Mouse (Mus musculus) liver, embryonic 14.5 days (tissue): ENCODE measurements around the gene Pla2g4e. TPM values are rescaled to one million over a fixed set of nuclear protein-coding genes. Genes with fewer than 3 reads are reported as not detected.

ENCODE experiments used
- ATAC-seq: fragments of 200-750 bp; cut with Nextera tagmentation; 2 replicates; pipeline ENCODE4 v1.8.0; 2017; ENCODE audit warnings: moderate number of reproducible peaks, mild to moderate bottlenecking, moderate library complexity; ENCODE audit not compliant: insufficient read depth
- DNase-seq, 3 experiments: peaks; one replicate each; pipeline ENCODE4 v3.0.0-alpha.2; 2012 to 2013; ENCODE audit warnings: low read depth in 3 of 3, low spot score in 3 of 3
- H3K27ac ChIP-seq: fragments of 300-500 bp; sonication (generic); 2 replicates; pipeline ENCODE4 v1.5.1; 2014; ENCODE audit warnings: moderate library complexity, mild to moderate bottlenecking, control low read depth, inconsistent platforms
- H3K27me3 ChIP-seq: fragments of 300-500 bp; sonication (generic); 2 replicates; pipeline ENCODE4 v1.6.1; 2014; ENCODE audit warnings: mild to moderate bottlenecking, low read length, moderate library complexity; ENCODE audit not compliant: control insufficient read depth, insufficient read depth
- H3K36me3 ChIP-seq: fragments of 300-500 bp; sonication (generic); replicated peaks from 2 replicates; pipeline ENCODE4 v1.6.1; 2014; ENCODE audit warnings: low read depth; ENCODE audit not compliant: control insufficient read depth, insufficient read depth
- H3K4me1 ChIP-seq, 2 experiments: fragments of 200-500 bp in 1 of 2; fragments of 300-500 bp in 1 of 2; sonication (generic) in 1 of 2; replicated peaks; 2 replicates each; pipeline ENCODE4 v1.6.1; 2012 to 2014; ENCODE audit warnings: antibody characterized with exemption in 1 of 2, inconsistent platforms in 1 of 2, low read length in 1 of 2; ENCODE audit not compliant: control insufficient read depth in 2 of 2, insufficient read depth in 2 of 2
- H3K4me2 ChIP-seq: fragments of 300-500 bp; sonication (generic); 2 replicates; pipeline ENCODE4 v1.6.1; 2014; ENCODE audit warnings: low read depth, mild to moderate bottlenecking, control low read depth, moderate library complexity
- H3K4me3 ChIP-seq, 2 experiments: fragments of 200-500 bp in 1 of 2; fragments of 300-500 bp in 1 of 2; sonication (generic) in 1 of 2; 2 replicates each; pipeline ENCODE4 v1.5.1; 2012 to 2014; ENCODE audit warnings: low read depth in 2 of 2, low read length in 2 of 2, mild to moderate bottlenecking in 2 of 2, control low read depth in 1 of 2, inconsistent platforms in 1 of 2, moderate library complexity in 1 of 2; ENCODE audit not compliant: insufficient read depth in 1 of 2
- H3K9ac ChIP-seq: fragments of 300-500 bp; sonication (generic); replicated peaks from 2 replicates; pipeline ENCODE4 v1.6.1; 2014; ENCODE audit warnings: mild to moderate bottlenecking, control low read depth, moderate library complexity
- H3K9me3 ChIP-seq: fragments of 300-500 bp; sonication (generic); 2 replicates; pipeline ENCODE4 v1.6.1; 2016; ENCODE audit warnings: low read length, mixed read lengths; ENCODE audit not compliant: control insufficient read depth
- CTCF ChIP-seq: IDR thresholded peaks from 2 replicates; pipeline ENCODE4 v1.5.1; 2016; ENCODE audit warnings: antibody characterized with exemption, low read depth, control low read depth
- EP300 ChIP-seq: IDR thresholded peaks from 2 replicates; pipeline ENCODE4 v1.6.1; 2016; ENCODE audit warnings: antibody characterized with exemption, low read depth
- WGBS: fragments of 180-500 bp; shearing (Covaris S2); extraction: QIAGEN DNeasy Blood & Tissue Kit; methylation state at CpG from one replicate; pipeline ENCODE4 v1.1.7; 2014; ENCODE audit not compliant: insufficient replicate concordance; 5-methylcytosine and 5-hydroxymethylcytosine counted together
- polyA plus RNA-seq, 2 experiments: library from polyadenylated mRNA; depleted of rRNA in 1 of 2; stranded (reverse) in 1 of 2; unstranded in 1 of 2; fragments of >200 nt; fragmentation: Nextera tagmentation in 1 of 2; extraction: Ambion mirVana in 1 of 2; gene quantifications; 2 replicates each; pipeline versions ENCODE4 v1.2.1 to v1.2.3; 2012 to 2014

The Pla2g4e gene
- polyA plus RNA-seq, 2 experiments = not detected

DNA sequence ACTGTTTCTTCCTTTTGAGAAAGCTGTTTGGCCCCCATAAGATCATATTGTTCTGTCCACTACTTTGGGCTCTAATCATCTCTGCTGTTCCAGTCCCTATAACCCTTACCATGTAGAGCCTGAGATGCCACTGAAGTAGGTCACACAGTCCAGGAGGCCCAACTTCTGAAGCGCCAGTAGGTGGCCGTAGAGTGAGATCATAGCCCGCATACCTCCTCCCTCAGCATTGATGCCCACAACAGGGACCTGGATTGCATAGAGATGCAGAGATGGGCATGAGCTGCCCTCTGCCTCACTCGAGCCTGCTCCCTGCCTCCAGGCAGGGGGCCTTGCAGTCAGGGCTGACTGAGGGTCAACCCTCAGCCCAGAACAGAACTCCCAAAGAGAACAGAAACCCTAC lies 31.8 kb upstream of the Pla2g4e start:
- no peak overlapping the region for H3K4me2 ChIP-seq
- no peaks in the 10 kb centered on the region for H3K27me3 ChIP-seq
- ATAC-seq = no peak
- H3K27ac ChIP-seq = no peak overlapping the region
- no peak overlapping the region for H3K9ac ChIP-seq
- no peaks in the 10 kb centered on the region for H3K9me3 ChIP-seq
- H3K36me3 ChIP-seq = no peaks in the 10 kb centered on the region
- no peak for TF ChIP-seq CTCF
- TF ChIP-seq EP300 = no peak
- WGBS = 68% methylated on average over 4 of the region's 4 CpGs
- H3K4me1 ChIP-seq = no peaks in the 10 kb centered on the region
- no peak overlapping the region for H3K4me3 ChIP-seq
- DNase-seq = no peak

DNA sequence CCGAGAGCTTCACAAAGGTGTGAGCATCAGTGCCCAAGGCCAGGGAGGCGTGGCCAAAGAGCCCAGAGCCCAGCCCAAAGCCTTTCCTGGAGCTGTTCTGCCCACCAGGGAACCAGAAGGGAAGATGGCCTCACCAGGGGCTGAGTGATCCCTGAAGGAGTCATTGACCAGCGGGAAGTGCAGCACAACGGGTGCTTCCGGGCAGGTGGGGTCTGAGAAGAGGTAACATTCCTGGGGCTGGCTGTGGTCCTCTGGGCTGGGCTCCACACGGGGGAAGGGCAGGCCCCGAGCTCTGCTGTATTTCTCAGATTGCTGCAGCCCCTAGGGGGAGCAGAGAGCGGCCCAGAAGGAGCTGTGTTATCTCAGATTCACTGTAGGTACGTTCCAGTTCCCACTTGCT lies 23.5 kb upstream of the Pla2g4e start:
- H3K4me1 ChIP-seq = no peaks in the 10 kb centered on the region
- H3K9ac ChIP-seq = no peak overlapping the region
- no peaks in the 10 kb centered on the region for H3K27me3 ChIP-seq
- 6% methylated on average over 9 of the region's 9 CpGs for WGBS
- DNase-seq (no peak), ATAC-seq (no peak)
- H3K9me3 ChIP-seq = no peaks in the 10 kb centered on the region
- H3K36me3 ChIP-seq = no peaks in the 10 kb centered on the region
- TF ChIP-seq EP300 = no peak
- TF ChIP-seq CTCF = no peak
- H3K27ac ChIP-seq = no peak overlapping the region
- no peak overlapping the region for H3K4me3 ChIP-seq
- H3K4me2 ChIP-seq = no peak overlapping the region

DNA sequence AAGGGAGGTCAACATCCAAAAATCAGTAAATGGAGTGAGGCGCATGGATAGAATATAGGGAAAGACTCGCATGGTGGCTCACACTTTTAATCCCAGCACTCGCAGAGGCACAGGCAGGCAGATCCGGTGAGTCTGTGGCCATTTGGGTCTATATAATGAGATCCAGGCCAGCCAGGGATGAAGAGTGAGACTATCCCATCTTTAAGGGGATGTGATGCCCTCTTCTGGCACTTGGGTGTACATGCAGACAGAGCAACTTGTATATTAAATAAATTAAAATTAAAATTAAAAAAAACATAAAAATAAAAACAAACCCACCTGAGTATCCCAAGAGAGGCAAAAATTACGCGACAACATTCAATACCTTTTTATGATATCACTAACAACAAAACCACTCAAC lies 20.4 kb upstream of the Pla2g4e start:
- H3K9me3 ChIP-seq = no peaks in the 10 kb centered on the region
- TF ChIP-seq CTCF (no peak), EP300 (no peak)
- no peak for DNase-seq
- no peak overlapping the region for H3K9ac ChIP-seq
- no peak overlapping the region for H3K27ac ChIP-seq
- no peaks in the 10 kb centered on the region for H3K27me3 ChIP-seq
- 61% methylated on average over 6 of the region's 6 CpGs for WGBS
- no peak overlapping the region for H3K4me2 ChIP-seq
- H3K36me3 ChIP-seq = no peaks in the 10 kb centered on the region
- H3K4me1 ChIP-seq = no peaks in the 10 kb centered on the region
- no peak overlapping the region for H3K4me3 ChIP-seq
- no peak for ATAC-seq

DNA sequence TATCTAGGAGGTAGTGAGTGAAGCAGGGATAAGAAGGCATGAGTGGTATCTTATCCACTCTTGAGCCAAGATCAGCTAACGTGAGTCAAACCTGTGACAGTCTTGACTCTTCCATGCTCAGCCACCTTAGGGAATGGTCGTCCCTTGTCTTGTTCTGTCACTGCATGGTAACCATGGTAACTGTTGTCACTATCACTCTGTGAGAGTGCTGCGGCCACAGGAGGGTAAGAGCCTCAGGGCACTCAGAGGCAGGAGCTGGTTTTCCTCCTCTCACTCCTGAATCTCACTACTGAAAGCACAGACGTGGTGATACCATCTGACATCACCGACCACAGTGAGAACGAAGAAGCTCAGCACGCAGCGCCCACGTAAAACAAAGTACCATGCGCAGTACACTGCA lies 19.7 kb upstream of the Pla2g4e start:
- H3K27ac ChIP-seq = no peak overlapping the region
- H3K9ac ChIP-seq = no peak overlapping the region
- 50% methylated on average over 10 of the region's 10 CpGs for WGBS
- TF ChIP-seq CTCF (no peak), EP300 (no peak)
- no peak overlapping the region for H3K4me2 ChIP-seq
- no peaks in the 10 kb centered on the region for H3K9me3 ChIP-seq
- no peaks in the 10 kb centered on the region for H3K4me1 ChIP-seq
- H3K27me3 ChIP-seq = no peaks in the 10 kb centered on the region
- DNase-seq (no peak), ATAC-seq (no peak)
- no peak overlapping the region for H3K4me3 ChIP-seq
- H3K36me3 ChIP-seq = no peaks in the 10 kb centered on the region

DNA sequence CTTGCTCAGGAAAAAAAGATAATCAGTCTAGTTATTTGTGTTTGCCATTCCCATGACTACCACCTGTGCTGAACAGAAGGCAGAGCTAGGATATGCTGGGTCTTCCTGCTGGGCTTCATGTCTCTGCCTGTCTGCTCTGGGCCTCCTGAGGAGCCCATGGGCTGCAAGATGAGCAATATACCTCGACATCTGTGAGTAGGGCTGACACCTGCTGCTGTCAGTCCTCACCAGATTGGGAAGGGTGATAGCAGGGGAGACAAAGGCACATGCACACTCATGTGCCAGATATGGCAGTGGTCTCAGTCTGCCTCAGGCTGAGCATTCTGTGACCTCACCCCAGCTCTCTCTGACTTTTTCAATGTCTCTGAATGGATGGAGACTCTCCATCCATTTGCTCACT lies 17.7 kb upstream of the Pla2g4e start:
- Histone ChIP-seq H3K9me3 (no peaks in the 10 kb centered on the region), H3K9ac (no peak overlapping the region), H3K4me3 (no peak overlapping the region), H3K4me1 (no peaks in the 10 kb centered on the region), H3K27me3 (no peaks in the 10 kb centered on the region), H3K36me3 (no peaks in the 10 kb centered on the region), H3K4me2 (no peak overlapping the region), H3K27ac (no peak overlapping the region)
- 5% methylated on average over 1 of the region's 1 CpGs for WGBS
- DNase-seq = no peak
- ATAC-seq = no peak
- TF ChIP-seq EP300 (no peak), CTCF (no peak)
